Mouse (Mus musculus): ENCODE data around the gene Muc16. TPM values are rescaled to one million over a fixed set of nuclear protein-coding genes. Genes with fewer than 3 reads are reported as not detected.

Muc16 gene
- not detected in 2 replicates for polyA plus RNA-seq (2014; fragmentation: Nextera tagmentation; extraction: Ambion mirVana)

DNA sequence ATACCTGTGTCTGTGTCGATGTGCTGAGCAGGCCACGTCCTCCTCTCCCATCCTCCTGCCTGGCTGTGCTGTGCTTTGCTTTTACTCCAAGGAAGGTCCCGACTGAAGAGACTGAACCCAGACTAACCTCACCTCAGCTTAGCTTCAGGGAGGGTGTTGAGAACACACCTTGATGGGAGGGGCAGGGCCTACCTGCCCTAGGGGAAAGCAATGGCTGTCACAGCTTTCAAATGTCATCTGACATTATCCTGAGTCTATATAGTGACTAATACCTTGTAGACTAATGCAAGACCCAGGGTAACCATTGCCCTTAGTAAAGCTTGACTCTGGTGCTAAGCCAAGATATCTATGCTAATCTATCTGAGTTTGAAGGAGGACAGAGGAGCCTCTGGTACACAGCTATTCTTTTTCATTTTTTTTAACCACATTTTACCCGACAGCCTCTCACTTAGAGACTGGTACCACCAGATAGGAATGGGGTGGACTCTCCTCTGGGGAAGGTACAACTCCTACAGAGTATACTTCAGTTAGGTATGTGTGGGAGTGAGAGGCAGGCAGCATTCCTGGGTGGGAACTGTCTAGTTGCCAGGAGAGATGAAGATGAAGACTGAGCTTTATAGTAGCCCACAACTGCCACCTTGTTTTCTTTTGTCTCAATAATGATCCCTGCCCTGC lies at the start of gene Muc16:
Gene Muc16, minus strand, starts transcription at position 51 of the 675 bp plus-strand sequence.
- 78% methylated on average over 4 of the region's 4 CpGs for WGBS
- no peak for ATAC-seq (ENCODE audit: low FRiP score, low TSS enrichment)
- Histone ChIP-seq H3K4me3 (ENCODE audit: low read length) (no peak within 1 kb of the TSS), H3K9ac (ENCODE audit: low read depth, low read length) (no peak within 1 kb of the TSS), H3K27ac (ENCODE audit: low read depth, low read length) (no peak within 1 kb of the TSS), H3K4me1 (ENCODE audit: control insufficient read depth, insufficient read depth, low read length) (no peaks in the 10 kb centered on the region), H3K9me3 (ENCODE audit: control insufficient read depth, low read length) (no peaks in the 10 kb centered on the region), H3K36me3 (ENCODE audit: control insufficient read depth, insufficient read depth, low read length) (no peaks in the 10 kb centered on the region), H3K27me3 (ENCODE audit: control insufficient read depth, insufficient read depth, low read length) (no peaks in the 10 kb centered on the region), H3K4me2 (replicated peaks; ENCODE audit: low read depth, low read length) (no peak within 1 kb of the TSS)

DNA sequence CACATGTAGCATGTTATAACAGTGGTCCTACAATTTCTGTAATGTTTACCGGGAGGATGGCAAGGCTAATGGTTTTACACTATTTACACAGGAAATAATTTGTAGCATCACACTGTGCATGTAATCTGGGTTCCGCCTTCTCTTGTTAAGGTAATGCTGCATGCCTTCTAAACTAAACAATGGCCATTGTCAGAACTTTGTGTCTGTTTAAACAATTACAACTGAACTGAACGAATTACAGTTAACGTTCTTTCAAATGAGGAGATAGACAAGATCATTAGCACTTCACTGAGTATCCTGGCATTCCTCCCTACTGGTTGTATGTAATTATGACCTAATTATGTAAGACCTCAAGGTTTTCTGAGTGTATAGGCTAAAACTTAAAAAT lies 48.4 kb upstream of the Muc16 start:
- ATAC-seq (ENCODE audit: low FRiP score, low TSS enrichment) = no peak
- no peaks in the 10 kb centered on the region for H3K36me3 ChIP-seq (ENCODE audit: control insufficient read depth, insufficient read depth, low read length)
- H3K4me2 ChIP-seq (replicated peaks; ENCODE audit: low read depth, low read length) = no peak overlapping the region
- no peak overlapping the region for H3K4me3 ChIP-seq (ENCODE audit: low read length)
- H3K9me3 ChIP-seq (ENCODE audit: control insufficient read depth, low read length) = no peaks in the 10 kb centered on the region
- H3K4me1 ChIP-seq (ENCODE audit: control insufficient read depth, insufficient read depth, low read length) = no peaks in the 10 kb centered on the region
- no peak overlapping the region for H3K9ac ChIP-seq (ENCODE audit: low read depth, low read length)
- 38% methylated on average over 4 of the region's 4 CpGs for WGBS
- H3K27ac ChIP-seq (ENCODE audit: low read depth, low read length) = no peak overlapping the region
- H3K27me3 ChIP-seq (ENCODE audit: control insufficient read depth, insufficient read depth, low read length) = no peaks in the 10 kb centered on the region

DNA sequence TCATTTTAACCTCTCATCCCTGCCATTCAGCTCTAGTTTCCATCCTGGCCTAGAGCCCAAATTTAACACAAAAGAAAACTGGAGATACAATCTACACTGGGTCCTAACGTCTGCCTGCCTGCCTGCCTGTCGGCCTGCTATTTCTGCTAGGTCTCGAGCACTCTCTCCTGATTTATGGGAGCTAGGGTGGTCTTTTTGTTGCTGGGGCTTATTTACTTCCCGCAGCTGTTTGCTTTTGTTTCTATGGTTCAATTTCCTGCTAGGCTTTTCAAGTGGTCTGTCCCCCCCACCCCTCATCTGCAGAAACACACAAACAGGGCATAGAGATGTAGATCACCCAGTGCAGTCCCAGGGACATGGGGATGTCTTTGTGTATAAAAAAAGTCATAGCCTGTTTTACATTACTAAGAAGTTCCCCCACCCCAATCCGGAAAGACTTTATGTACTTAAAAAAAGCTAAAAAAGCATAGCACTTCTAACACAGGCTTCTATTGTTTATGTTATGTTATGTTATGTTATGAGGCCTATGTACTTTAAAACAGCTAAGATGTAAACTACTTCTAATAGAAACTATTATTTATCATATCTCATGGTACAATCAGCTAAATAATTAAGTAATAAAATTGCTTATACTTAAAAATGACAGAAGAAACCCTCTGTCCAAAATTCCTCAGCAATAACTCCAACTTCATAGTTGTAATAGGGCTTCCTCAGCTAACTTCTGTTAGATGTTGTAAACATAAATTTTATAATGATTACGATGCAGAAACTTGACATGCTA lies 47.8 kb upstream of the Muc16 start:
- WGBS = 17% methylated on average over 6 of the region's 6 CpGs
- H3K27ac ChIP-seq (ENCODE audit: low read depth, low read length) = peak overlapping the region; percentile 38; the same call in 1 of the 2 replicates
- no peaks in the 10 kb centered on the region for H3K4me1 ChIP-seq (ENCODE audit: control insufficient read depth, insufficient read depth, low read length)
- H3K4me2 ChIP-seq (replicated peaks; ENCODE audit: low read depth, low read length) = no peak overlapping the region
- no peaks in the 10 kb centered on the region for H3K27me3 ChIP-seq (ENCODE audit: control insufficient read depth, insufficient read depth, low read length)
- no peak overlapping the region for H3K9ac ChIP-seq (ENCODE audit: low read depth, low read length)
- H3K36me3 ChIP-seq (ENCODE audit: control insufficient read depth, insufficient read depth, low read length) = no peaks in the 10 kb centered on the region
- ATAC-seq (ENCODE audit: low FRiP score, low TSS enrichment) = peak; percentile 88; the same call in 1 of the 2 replicates
- H3K9me3 ChIP-seq (ENCODE audit: control insufficient read depth, low read length) = no peaks in the 10 kb centered on the region
- H3K4me3 ChIP-seq (ENCODE audit: low read length) = no peak overlapping the region

DNA sequence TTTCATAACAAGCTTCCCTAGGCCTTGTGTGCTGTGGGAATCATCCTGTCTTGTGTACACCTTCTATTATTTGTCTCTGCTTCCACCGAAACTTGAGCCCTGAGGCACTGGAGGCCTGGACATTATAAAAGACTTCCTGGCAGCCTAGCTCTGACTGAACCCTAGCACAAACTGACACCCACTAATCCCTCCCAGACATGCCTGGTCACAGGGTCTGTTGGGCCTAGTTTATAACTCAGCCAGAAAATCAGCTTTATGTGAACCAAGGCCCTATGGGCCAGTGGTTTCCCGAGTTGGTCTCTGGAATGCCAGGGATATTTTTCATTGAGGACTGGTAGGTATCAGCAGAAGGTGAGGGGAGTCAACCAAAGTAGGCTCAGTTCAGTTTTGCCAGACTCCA lies 46.7 kb upstream of the Muc16 start:
- WGBS = 29% methylated on average over 2 of the region's 2 CpGs
- Histone ChIP-seq H3K9ac (ENCODE audit: low read depth, low read length) (no peak overlapping the region), H3K9me3 (ENCODE audit: control insufficient read depth, low read length) (no peaks in the 10 kb centered on the region), H3K4me3 (ENCODE audit: low read length) (no peak overlapping the region), H3K27ac (ENCODE audit: low read depth, low read length) (no peak overlapping the region), H3K36me3 (ENCODE audit: control insufficient read depth, insufficient read depth, low read length) (no peaks in the 10 kb centered on the region), H3K27me3 (ENCODE audit: control insufficient read depth, insufficient read depth, low read length) (no peaks in the 10 kb centered on the region), H3K4me1 (ENCODE audit: control insufficient read depth, insufficient read depth, low read length) (no peaks in the 10 kb centered on the region), H3K4me2 (replicated peaks; ENCODE audit: low read depth, low read length) (no peak overlapping the region)
- ATAC-seq (ENCODE audit: low FRiP score, low TSS enrichment) = peak; percentile 32; the same call in 1 of the 2 replicates

DNA sequence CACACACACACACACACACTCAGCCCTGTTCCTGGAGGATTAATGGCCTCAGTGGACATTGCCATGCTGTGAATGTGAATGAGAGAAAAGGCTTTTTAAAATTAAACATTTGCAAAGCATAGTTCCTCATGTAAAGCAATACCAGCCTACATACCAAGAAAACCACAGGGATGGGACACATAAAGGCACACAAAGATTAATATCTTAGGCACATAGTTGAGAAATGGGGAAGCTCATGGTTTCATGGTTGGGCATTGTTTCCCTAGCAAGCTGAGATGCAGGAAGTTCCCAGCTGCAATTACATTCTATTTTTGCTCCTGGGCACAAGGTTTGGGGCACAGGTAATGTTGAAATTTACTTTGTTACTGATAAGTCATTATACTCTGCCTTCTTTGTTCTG lies 31.3 kb upstream of the Muc16 start:
- no peaks in the 10 kb centered on the region for H3K9me3 ChIP-seq (ENCODE audit: control insufficient read depth, low read length)
- no peak for ATAC-seq (ENCODE audit: low FRiP score, low TSS enrichment)

DNA sequence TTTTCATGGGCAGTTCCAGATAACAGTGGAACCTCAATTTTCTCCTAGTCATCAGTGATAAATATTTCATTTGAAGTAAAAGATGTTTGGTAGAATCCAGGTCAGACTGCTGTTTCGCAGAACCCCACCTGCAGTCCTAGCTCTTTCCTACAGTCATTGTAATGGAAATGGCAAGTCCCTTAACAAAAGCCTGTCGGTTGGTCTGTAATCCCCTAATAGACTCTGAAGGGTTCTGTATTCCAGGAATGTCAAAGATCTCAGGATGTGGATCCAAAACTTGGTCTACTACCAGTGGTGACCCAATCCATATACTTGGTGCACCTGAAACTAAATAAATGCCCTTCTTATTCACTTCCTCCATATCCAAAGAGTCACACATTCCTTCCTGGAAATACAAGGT lies 76.0 kb downstream of the Muc16 start:
- Histone ChIP-seq H3K36me3 (ENCODE audit: control insufficient read depth, insufficient read depth, low read length) (no peaks in the 10 kb centered on the region), H3K4me3 (ENCODE audit: low read length) (no peak overlapping the region), H3K4me1 (ENCODE audit: control insufficient read depth, insufficient read depth, low read length) (no peaks in the 10 kb centered on the region), H3K9ac (ENCODE audit: low read depth, low read length) (no peak overlapping the region), H3K27ac (ENCODE audit: low read depth, low read length) (no peak overlapping the region), H3K27me3 (ENCODE audit: control insufficient read depth, insufficient read depth, low read length) (no peaks in the 10 kb centered on the region), H3K4me2 (replicated peaks; ENCODE audit: low read depth, low read length) (no peak overlapping the region), H3K9me3 (ENCODE audit: control insufficient read depth, low read length) (no peaks in the 10 kb centered on the region)
- ATAC-seq (ENCODE audit: low FRiP score, low TSS enrichment) = no peak
- 55% methylated on average over 2 of the region's 2 CpGs for WGBS

More for the DNA sequence above, 31.3 kb upstream of the Muc16 start:
- H3K27ac ChIP-seq (ENCODE audit: low read depth, low read length) = no peak overlapping the region
- no peaks in the 10 kb centered on the region for H3K36me3 ChIP-seq (ENCODE audit: control insufficient read depth, insufficient read depth, low read length)
- no peaks in the 10 kb centered on the region for H3K27me3 ChIP-seq (ENCODE audit: control insufficient read depth, insufficient read depth, low read length)
- no peak overlapping the region for H3K4me2 ChIP-seq (replicated peaks; ENCODE audit: low read depth, low read length)
- H3K4me3 ChIP-seq (ENCODE audit: low read length) = no peak overlapping the region
- H3K4me1 ChIP-seq (ENCODE audit: control insufficient read depth, insufficient read depth, low read length) = no peaks in the 10 kb centered on the region
- no peak overlapping the region for H3K9ac ChIP-seq (ENCODE audit: low read depth, low read length)

DNA sequence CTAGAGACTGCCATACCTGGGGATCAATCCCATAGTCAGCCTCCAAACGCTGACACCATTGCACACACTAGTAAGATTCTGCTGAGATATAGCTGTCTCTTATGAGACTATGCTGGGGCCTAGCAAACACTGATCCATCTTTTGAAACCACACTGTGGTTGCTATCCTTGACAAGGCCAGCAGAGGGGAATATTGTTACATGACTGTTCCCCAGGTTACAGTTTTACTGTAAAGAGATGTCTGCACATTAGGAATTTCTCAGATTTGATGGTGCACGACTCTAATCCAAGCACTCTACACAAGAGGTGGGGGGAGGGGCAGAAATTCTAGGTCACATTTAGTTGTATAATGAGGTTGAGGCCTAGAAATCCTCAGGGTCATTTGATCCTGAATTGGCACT lies 166.2 kb downstream of the Muc16 start:
- no peaks in the 10 kb centered on the region for H3K9me3 ChIP-seq (ENCODE audit: control insufficient read depth, low read length)
- H3K9ac ChIP-seq (ENCODE audit: low read depth, low read length) = no peak overlapping the region
- H3K27me3 ChIP-seq (ENCODE audit: control insufficient read depth, insufficient read depth, low read length) = no peaks in the 10 kb centered on the region
- WGBS = 50% methylated on average over 2 of the region's 2 CpGs
- no peaks in the 10 kb centered on the region for H3K4me1 ChIP-seq (ENCODE audit: control insufficient read depth, insufficient read depth, low read length)
- no peak overlapping the region for H3K4me2 ChIP-seq (replicated peaks; ENCODE audit: low read depth, low read length)
- no peaks in the 10 kb centered on the region for H3K36me3 ChIP-seq (ENCODE audit: control insufficient read depth, insufficient read depth, low read length)
- no peak overlapping the region for H3K27ac ChIP-seq (ENCODE audit: low read depth, low read length)
- no peak overlapping the region for H3K4me3 ChIP-seq (ENCODE audit: low read length)
- ATAC-seq (ENCODE audit: low FRiP score, low TSS enrichment) = no peak

DNA sequence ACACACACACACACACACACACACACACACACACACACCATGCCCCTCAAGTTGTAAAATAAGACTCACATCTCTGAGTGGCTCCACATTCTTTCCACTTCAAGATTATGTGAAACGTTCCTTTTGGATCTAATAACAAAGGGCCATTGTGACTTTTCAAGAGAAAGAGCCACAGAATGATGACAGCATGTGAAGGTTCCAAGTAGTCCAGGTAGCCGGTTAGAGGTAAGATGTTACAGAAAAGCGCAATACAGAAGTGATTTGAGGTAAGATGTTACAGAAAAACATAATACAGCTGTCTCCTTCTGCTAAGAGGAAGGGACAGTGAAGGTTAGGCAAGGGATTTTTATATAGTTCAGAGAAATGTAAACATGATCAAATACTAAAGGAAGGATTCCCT lies 196.2 kb downstream of the Muc16 start, which contains the start of the genes Zfp558 and Mbd3l1:
Gene Zfp558, minus strand, starts transcription at position 101 of the 400 bp plus-strand sequence.
Gene Mbd3l1, plus strand, starts transcription at position 192 of the 400 bp plus-strand sequence.
- ATAC-seq (ENCODE audit: low FRiP score, low TSS enrichment) = no peak
- Histone ChIP-seq H3K27ac (ENCODE audit: low read depth, low read length) (no peak within 1 kb of the TSS), H3K4me1 (ENCODE audit: control insufficient read depth, insufficient read depth, low read length) (no peaks in the 10 kb centered on the region), H3K4me3 (ENCODE audit: low read length) (no peak within 1 kb of the TSS), H3K36me3 (ENCODE audit: control insufficient read depth, insufficient read depth, low read length) (no peaks in the 10 kb centered on the region), H3K9ac (ENCODE audit: low read depth, low read length) (no peak within 1 kb of the TSS), H3K9me3 (ENCODE audit: control insufficient read depth, low read length) (no peaks in the 10 kb centered on the region), H3K4me2 (replicated peaks; ENCODE audit: low read depth, low read length) (no peak within 1 kb of the TSS), H3K27me3 (ENCODE audit: control insufficient read depth, insufficient read depth, low read length) (no peaks in the 10 kb centered on the region)
- 85% methylated on average over 3 of the region's 3 CpGs for WGBS
